Comparison of ENCODE assay signal across 38 mouse cellular contexts in genomic region chr3:101871951-101872350, GRCm38 (mm10). TPM values are rescaled to one million over a fixed set of nuclear protein-coding genes. Genes with fewer than 3 reads are reported as not detected.
"Had no signal": no experiment of that assay in that cellular context is flagged by ENCODE, and none has a peak within 500 bp of the region (broad histone marks: within the 10 kb centered on the region; RNA-seq: fewer than 3 reads in every experiment).

No protein-coding gene starts in this region.

- H3K36me3 ChIP-seq: limb, embryonic 10.5 days; liver, embryonic 12.5 days; liver, embryonic 13.5 days; liver, embryonic 15.5 days; lung, embryonic 15.5 days; midbrain, embryonic 10.5 days had no signal

- H3K9ac ChIP-seq: limb, embryonic 12.5 days; limb, embryonic 13.5 days; limb, embryonic 15.5 days; liver, embryonic 12.5 days; liver, embryonic 13.5 days; liver, embryonic 14.5 days; liver, embryonic 15.5 days; liver, postnatal 0 days; lung, embryonic 14.5 days; lung, embryonic 15.5 days; midbrain, embryonic 12.5 days; midbrain, embryonic 13.5 days; neural tube, embryonic 12.5 days; neural tube, embryonic 13.5 days had no signal

- H3K4me2 ChIP-seq: limb, embryonic 12.5 days; limb, embryonic 13.5 days; limb, embryonic 15.5 days; liver, embryonic 11.5 days; liver, embryonic 12.5 days; liver, embryonic 13.5 days; liver, embryonic 15.5 days; lung, embryonic 14.5 days; lung, embryonic 15.5 days; midbrain, embryonic 12.5 days; midbrain, embryonic 13.5 days; neural tube, embryonic 12.5 days; neural tube, embryonic 13.5 days had no signal

- H3K27me3 ChIP-seq: limb, embryonic 12.5 days; limb, embryonic 13.5 days; limb, embryonic 15.5 days; liver, embryonic 12.5 days; liver, embryonic 13.5 days; liver, embryonic 15.5 days; lung, embryonic 15.5 days; megakaryocyte, embryonic 14.5 days; midbrain, embryonic 13.5 days; neural tube, embryonic 12.5 days; neural tube, embryonic 13.5 days had no signal

- H3K4me1 ChIP-seq: limb, embryonic 15.5 days; liver, embryonic 12.5 days; liver, embryonic 13.5 days; liver, embryonic 15.5 days had no signal

- H3K9me3 ChIP-seq: limb, embryonic 10.5 days; limb, embryonic 12.5 days; limb, embryonic 13.5 days; limb, embryonic 15.5 days; liver, embryonic 12.5 days; liver, embryonic 13.5 days; liver, embryonic 15.5 days; lung, embryonic 15.5 days; megakaryocyte, embryonic 14.5 days; midbrain, embryonic 10.5 days; midbrain, embryonic 12.5 days; midbrain, embryonic 13.5 days; neural tube, embryonic 12.5 days; neural tube, embryonic 13.5 days had no signal

- DNase-seq: left cerebral cortex, postnatal 4 days; liver; liver, embryonic 13.5 days; liver, postnatal 0 days; lung, adult 18-20 months; lung, adult 2 months; lung, embryonic 14.5 days; lung, postnatal 10 days; lung, postnatal 14 days; lung, postnatal 36 days; lung, postnatal 4 days; midbrain, embryonic 14.5 days had no signal

- H3K4me3 ChIP-seq: limb, embryonic 10.5 days; limb, embryonic 12.5 days; limb, embryonic 13.5 days; limb, embryonic 15.5 days; liver, embryonic 12.5 days; liver, embryonic 13.5 days; liver, embryonic 15.5 days; lung, embryonic 15.5 days; megakaryocyte, embryonic 14.5 days; midbrain, embryonic 10.5 days; midbrain, embryonic 12.5 days; midbrain, embryonic 13.5 days; myocyte; neural tube, embryonic 12.5 days; neural tube, embryonic 13.5 days had no signal

- H3K27ac ChIP-seq: limb, embryonic 10.5 days; limb, embryonic 12.5 days; limb, embryonic 13.5 days; limb, embryonic 15.5 days; liver, embryonic 12.5 days; liver, embryonic 13.5 days; liver, embryonic 14.5 days; liver, embryonic 15.5 days; lung, embryonic 15.5 days; macrophage; midbrain, embryonic 10.5 days; midbrain, embryonic 12.5 days; midbrain, embryonic 13.5 days; neural tube, embryonic 12.5 days; neural tube, embryonic 13.5 days had no signal

- ATAC-seq: liver, embryonic 12.5 days; liver, postnatal 0 days; lung, postnatal 0 days; midbrain, embryonic 13.5 days; midbrain, embryonic 16.5 days had no signal

RNA-seq across cellular contexts. Expression of gene Mab21l3, which starts 23.2 kb away (rescaled TPM):
- total RNA-seq: left cerebral cortex, postnatal 10 days; megakaryocyte progenitor cell, adult 5-6 weeks; megakaryocyte, adult 5-6 weeks; megakaryocyte-erythroid progenitor cell, adult 5-6 weeks; monocyte, adult 5-6 weeks had no signal
- polyA plus RNA-seq: liver, adult 2 months; liver, embryonic 15.5 days; liver, postnatal 0 days; midbrain, embryonic 14.5 days; midbrain, postnatal 0 days had no signal
